Mouse (Mus musculus) forebrain, embryonic 11.5 days (tissue): ENCODE data around the gene Lurap1l. TPM values are rescaled to one million over a fixed set of nuclear protein-coding genes. Genes with fewer than 3 reads are reported as not detected.

Experiments used
- ATAC-seq: fragments of 200-750 bp; cut with Nextera tagmentation; replicated peaks from 2 replicates; pipeline ENCODE4 v1.8.0; 2017; ENCODE audit warnings: moderate TSS enrichment; ENCODE audit not compliant: low FRiP score
- DNase-seq: peaks from one replicate; pipeline ENCODE4 v3.0.0-alpha.2; 2017; ENCODE audit warnings: low spot score
- H3K27ac ChIP-seq: fragments of 300-500 bp; sonication (generic); 2 replicates; pipeline ENCODE4 v1.5.1; 2014; ENCODE audit warnings: low read depth, low read length
- H3K27me3 ChIP-seq: fragments of 300-500 bp; sonication (generic); 2 replicates; pipeline ENCODE4 v1.6.1; 2014; ENCODE audit warnings: mild to moderate bottlenecking, low read length, mixed read lengths; ENCODE audit not compliant: control insufficient read depth, insufficient read depth
- H3K36me3 ChIP-seq: fragments of 300-500 bp; sonication (generic); 2 replicates; pipeline ENCODE4 v1.6.1; 2014; ENCODE audit warnings: mild to moderate bottlenecking, low read length, moderate library complexity, mixed read lengths; ENCODE audit not compliant: control insufficient read depth, insufficient read depth
- H3K4me1 ChIP-seq: fragments of 300-500 bp; sonication (generic); replicated peaks from 2 replicates; pipeline ENCODE4 v1.6.1; 2014; ENCODE audit warnings: low read length, mixed read lengths; ENCODE audit not compliant: control insufficient read depth, insufficient read depth
- H3K4me2 ChIP-seq: fragments of 300-500 bp; sonication (generic); 2 replicates; pipeline ENCODE4 v1.6.1; 2014; ENCODE audit warnings: low read depth, mild to moderate bottlenecking, low read length, moderate library complexity, mixed read lengths; ENCODE audit not compliant: severe bottlenecking
- H3K4me3 ChIP-seq: fragments of 300-500 bp; sonication (generic); 2 replicates; pipeline ENCODE4 v1.5.1; 2014; ENCODE audit warnings: low read depth, low read length
- H3K9ac ChIP-seq: fragments of 300-500 bp; sonication (generic); 2 replicates; pipeline ENCODE4 v1.6.1; 2014; ENCODE audit warnings: low read length
- H3K9me3 ChIP-seq: fragments of 300-500 bp; sonication (generic); 2 replicates; pipeline ENCODE4 v1.6.1; 2016; ENCODE audit warnings: low read length, mixed read lengths; ENCODE audit not compliant: control insufficient read depth
- WGBS: fragments of 180-500 bp; shearing (Covaris S2); extraction: QIAGEN DNeasy Blood & Tissue Kit; methylation state at CpG from one replicate; pipeline ENCODE4 v1.1.7; 2014; 5-methylcytosine and 5-hydroxymethylcytosine counted together
- polyA plus RNA-seq: library from polyadenylated mRNA; unstranded; fragments of >200 nt; fragmentation: Nextera tagmentation; extraction: Ambion mirVana; gene quantifications from 2 replicates; pipeline ENCODE4 v1.2.1, GENCODE M21; 2014

Lurap1l gene
- polyA plus RNA-seq, 1 experiment from 2014 or later, result 2.5 TPM

DNA sequence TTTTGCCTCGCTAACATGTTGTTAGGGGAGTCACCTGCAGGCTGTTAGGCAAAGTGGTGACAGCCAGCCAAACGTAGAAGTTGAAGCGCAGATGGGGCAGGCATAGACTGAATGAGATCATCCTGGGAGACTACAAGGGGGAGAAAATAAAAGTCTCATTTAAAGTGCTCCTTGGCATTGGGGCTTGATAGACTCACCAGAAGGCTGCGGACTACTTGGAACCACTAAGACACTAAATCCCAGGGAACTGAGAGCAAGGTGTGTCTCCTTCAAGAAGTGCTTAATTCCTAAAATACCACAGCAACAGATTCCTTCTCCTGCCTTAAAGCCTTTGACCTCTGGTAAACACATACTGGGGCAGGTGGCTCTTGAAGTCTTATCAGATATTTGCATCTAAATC, 35.4 kb upstream of the Lurap1l start:
- Histone ChIP-seq H3K9me3 (no peaks in the 10 kb centered on the region), H3K4me2 (no peak overlapping the region), H3K27ac (no peak overlapping the region), H3K27me3 (no peaks in the 10 kb centered on the region), H3K4me1 (no peaks in the 10 kb centered on the region), H3K9ac (no peak overlapping the region), H3K4me3 (no peak overlapping the region), H3K36me3 (no peaks in the 10 kb centered on the region)
- DNase-seq (no peak), ATAC-seq (no peak)
- WGBS, result 82% methylated on average over 4 of the region's 4 CpGs

DNA sequence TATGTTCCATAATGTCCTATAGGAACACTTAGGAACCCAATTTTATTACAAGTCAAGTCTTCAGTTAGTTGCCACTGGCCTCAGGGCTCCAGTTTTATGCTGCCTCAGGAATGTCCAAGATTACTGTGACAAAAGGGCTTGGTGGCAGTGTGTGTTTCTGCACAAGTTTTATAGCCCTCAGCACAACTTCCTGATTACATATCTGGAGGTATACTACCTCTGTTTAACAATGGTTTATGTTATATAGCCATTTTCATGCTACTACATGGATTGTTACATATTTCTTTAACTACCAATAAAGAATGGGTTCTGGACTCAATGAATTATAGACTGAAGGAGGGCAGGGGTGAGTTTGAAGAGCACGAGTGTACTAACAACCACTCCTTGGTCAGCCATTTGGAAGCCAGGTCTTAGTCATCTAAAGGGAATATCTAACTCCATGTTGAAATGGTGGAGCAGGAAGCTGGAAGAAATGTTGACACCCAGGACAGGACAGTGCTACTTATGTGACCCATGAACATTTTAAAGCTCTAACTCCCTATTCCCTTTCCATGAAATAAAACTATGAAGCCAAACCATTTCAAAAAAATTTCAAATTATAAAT, 28.3 kb upstream of the Lurap1l start:
- Histone ChIP-seq H3K4me2 (no peak overlapping the region), H3K9ac (no peak overlapping the region), H3K9me3 (no peaks in the 10 kb centered on the region), H3K4me3 (no peak overlapping the region), H3K27me3 (no peaks in the 10 kb centered on the region), H3K36me3 (no peaks in the 10 kb centered on the region), H3K27ac (no peak overlapping the region), H3K4me1 (no peaks in the 10 kb centered on the region)
- ATAC-seq (no peak), DNase-seq (no peak)
- WGBS, result 92% methylated on average over 1 of the region's 1 CpGs

DNA sequence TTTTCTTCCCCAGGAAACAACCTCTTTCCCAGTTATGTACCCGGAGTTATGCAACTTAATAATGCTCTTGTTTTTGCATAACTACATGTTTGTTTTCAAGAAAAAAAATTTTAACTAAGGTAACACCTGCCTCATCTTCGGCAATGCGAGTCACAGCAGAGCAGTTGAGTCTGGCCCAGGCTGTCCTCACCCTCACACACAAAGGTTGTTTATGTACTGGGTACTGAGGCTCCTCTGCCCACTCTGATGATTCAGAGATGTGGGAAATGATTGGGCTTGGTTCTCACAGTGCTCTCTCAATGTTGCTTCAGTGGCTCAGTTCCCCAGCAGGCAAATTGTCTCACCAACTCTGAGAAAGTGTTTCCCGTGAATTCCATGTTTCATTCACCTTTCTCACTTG, 23.8 kb upstream of the Lurap1l start:
- Histone ChIP-seq H3K9me3 (no peaks in the 10 kb centered on the region), H3K27ac (no peak overlapping the region), H3K4me1 (no peaks in the 10 kb centered on the region), H3K27me3 (no peaks in the 10 kb centered on the region), H3K4me3 (no peak overlapping the region), H3K4me2 (no peak overlapping the region), H3K36me3 (no peaks in the 10 kb centered on the region), H3K9ac (no peak overlapping the region)
- DNase-seq, result no peak
- no peak for ATAC-seq
- 83% methylated on average over 4 of the region's 4 CpGs for WGBS

DNA sequence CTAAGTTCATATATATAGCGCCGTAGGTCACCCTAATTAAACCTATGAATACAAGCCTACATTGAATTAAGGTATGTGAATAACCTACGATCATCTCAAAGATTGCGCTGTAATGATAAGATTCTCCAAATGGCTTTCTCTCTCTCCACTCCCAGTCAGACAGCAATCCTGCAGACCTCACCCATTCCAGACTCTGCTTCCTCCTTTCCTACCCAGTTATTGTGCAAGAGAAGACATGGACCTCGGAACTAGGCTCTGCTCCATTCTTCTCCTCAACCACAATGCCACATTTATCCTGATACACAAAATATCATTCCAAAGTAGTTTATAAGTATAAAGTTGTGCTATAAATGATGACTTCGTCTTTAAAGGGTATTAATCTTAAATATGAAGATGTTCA, 19.4 kb upstream of the Lurap1l start:
- Histone ChIP-seq H3K9me3 (no peaks in the 10 kb centered on the region), H3K27ac (no peak overlapping the region), H3K27me3 (no peaks in the 10 kb centered on the region), H3K4me1 (no peaks in the 10 kb centered on the region), H3K9ac (no peak overlapping the region), H3K4me3 (no peak overlapping the region), H3K36me3 (no peaks in the 10 kb centered on the region), H3K4me2 (no peak overlapping the region)
- 93% methylated on average over 6 of the region's 6 CpGs for WGBS
- DNase-seq, result no peak
- no peak for ATAC-seq

DNA sequence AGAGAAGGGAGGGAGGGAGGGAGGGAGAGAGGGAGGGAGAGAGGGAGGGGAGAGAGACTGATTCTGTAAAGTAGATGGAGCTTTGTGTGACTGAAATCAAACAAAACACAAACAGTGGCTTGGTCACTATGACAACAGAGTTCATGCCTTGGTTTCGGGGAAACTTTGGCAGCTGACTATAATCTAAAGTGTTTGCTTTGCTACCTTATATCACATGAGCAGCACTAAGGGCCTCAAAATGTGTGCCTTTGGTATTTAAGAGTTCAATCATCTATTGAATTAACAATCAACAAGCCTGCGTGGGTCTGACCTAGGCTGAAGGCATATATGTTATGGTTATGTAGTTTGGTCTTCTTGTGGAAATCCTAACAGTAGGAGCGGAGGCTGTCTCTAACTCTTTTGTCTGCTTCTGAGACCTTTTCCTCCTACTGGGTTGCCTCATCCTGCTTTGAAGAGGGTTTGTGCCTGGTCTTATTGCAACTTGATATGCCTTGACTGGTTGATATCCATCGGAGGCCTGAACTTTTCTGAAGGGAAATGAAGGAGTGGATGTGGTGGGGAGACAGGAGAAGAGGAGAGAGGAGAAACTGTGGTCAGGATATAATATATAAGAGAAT, 15.1 kb upstream of the Lurap1l start:
- Histone ChIP-seq H3K9ac (no peak overlapping the region), H3K36me3 (no peaks in the 10 kb centered on the region), H3K9me3 (no peaks in the 10 kb centered on the region), H3K27ac (no peak overlapping the region), H3K27me3 (no peaks in the 10 kb centered on the region), H3K4me3 (no peak overlapping the region), H3K4me2 (no peak overlapping the region), H3K4me1 (no peaks in the 10 kb centered on the region)
- ATAC-seq (no peak), DNase-seq (no peak)
- WGBS, result 66% methylated on average over 4 of the region's 4 CpGs

DNA sequence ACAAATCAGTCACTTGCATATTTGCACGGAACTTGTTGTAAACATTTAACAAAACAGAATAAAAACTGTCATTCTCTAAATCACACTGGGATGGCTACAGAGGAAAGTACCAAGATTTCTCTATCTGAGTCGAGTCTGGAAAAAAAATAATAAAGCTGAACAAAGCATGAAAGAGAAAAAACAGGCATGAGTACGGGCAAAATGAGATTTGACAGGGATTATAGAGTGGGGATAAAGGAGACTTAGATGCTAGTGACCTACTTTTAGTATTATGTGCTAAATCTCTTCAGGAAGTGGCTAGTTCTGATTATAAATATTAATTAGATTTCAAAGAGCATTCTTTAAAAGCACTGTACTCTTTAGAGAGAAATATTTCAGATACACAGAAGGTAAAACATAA, 3.7 kb upstream of the Lurap1l start:
- 69% methylated on average over 3 of the region's 3 CpGs for WGBS
- Histone ChIP-seq H3K36me3 (no peaks in the 10 kb centered on the region), H3K9me3 (no peaks in the 10 kb centered on the region), H3K4me2 (no peak overlapping the region), H3K27me3 (no peaks in the 10 kb centered on the region), H3K4me1 (no peaks in the 10 kb centered on the region), H3K9ac (no peak overlapping the region), H3K4me3 (no peak overlapping the region), H3K27ac (no peak overlapping the region)
- ATAC-seq (no peak), DNase-seq (no peak)

DNA sequence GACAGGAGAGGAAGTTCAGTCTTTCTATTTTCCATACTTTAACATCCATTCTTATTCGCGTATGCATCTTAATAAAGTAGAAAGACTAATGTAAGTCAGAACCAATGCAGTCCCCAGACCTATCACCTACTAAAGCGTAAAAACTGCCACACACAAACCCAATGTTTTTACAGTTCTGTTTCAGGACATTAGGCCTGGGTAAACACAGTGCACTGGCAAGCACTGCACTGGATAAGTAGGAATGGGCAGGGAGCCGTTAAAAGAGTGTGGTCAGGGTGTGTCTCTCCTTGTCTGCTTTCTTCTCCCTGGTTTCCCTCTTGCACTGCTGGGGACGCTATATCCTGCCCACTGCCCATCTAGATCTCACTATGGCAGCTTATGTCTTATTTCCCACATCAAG, 2.5 kb upstream of the Lurap1l start:
- Histone ChIP-seq H3K4me2 (no peak overlapping the region), H3K9me3 (no peaks in the 10 kb centered on the region), H3K27ac (no peak overlapping the region), H3K36me3 (no peaks in the 10 kb centered on the region), H3K27me3 (no peaks in the 10 kb centered on the region), H3K9ac (no peak overlapping the region), H3K4me1 (no peaks in the 10 kb centered on the region), H3K4me3 (no peak overlapping the region)
- no peak for ATAC-seq
- no peak for DNase-seq
- 74% methylated on average over 5 of the region's 5 CpGs for WGBS

DNA sequence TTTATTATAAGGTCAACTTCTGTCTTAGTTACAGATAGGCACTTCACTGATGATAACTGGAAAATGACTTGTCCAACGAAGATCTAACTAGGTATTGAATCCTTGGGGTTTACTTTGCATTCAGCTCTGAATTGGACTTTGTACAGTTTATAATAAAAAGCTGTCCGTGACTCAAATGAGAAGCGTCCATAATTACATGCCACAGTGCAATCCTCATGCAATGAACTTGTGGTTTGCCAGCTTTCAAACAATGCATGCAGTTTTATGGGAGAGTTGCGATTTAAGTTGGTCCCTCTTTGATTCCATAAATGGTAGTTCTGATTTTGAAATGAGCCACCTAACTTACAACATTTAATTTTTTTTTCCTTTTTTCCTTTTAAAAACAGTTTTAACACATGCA, 1.5 kb upstream of the Lurap1l start:
- Histone ChIP-seq H3K9me3 (no peaks in the 10 kb centered on the region), H3K4me1 (no peaks in the 10 kb centered on the region), H3K27ac (no peak overlapping the region), H3K9ac (no peak overlapping the region), H3K27me3 (no peaks in the 10 kb centered on the region), H3K36me3 (no peaks in the 10 kb centered on the region), H3K4me3 (no peak overlapping the region), H3K4me2 (no peak overlapping the region)
- 87% methylated on average over 4 of the region's 4 CpGs for WGBS
- DNase-seq (no peak), ATAC-seq (no peak)
